Mouse (Mus musculus) CH12.LX (cell line): ENCODE measurements around the gene Nop16.

Experiments used
- CTCF ChIP-seq, 2 experiments: IDR thresholded peaks in 1 of 2; conservative IDR thresholded peaks in 1 of 2; 2 replicates each; pipeline ENCODE4 v1.5.1; 2011 to 2012; ENCODE audit warnings: low read depth in 2 of 2, low read length in 2 of 2, improper control_type of control experiment in 1 of 2, inconsistent platforms in 1 of 2, mild to moderate bottlenecking in 1 of 2, moderate library complexity in 1 of 2
- E2F4 ChIP-seq: IDR thresholded peaks from 2 replicates; pipeline ENCODE4 v1.6.1; 2011; ENCODE audit warnings: low read depth, low read length, improper control_type of control experiment; ENCODE audit not compliant: insufficient replicate concordance
- IRF4 ChIP-seq: IDR thresholded peaks from 2 replicates; pipeline ENCODE4 v1.6.1; 2014; ENCODE audit warnings: low read depth, mild to moderate bottlenecking, inconsistent platforms, low read length, improper control_type of control experiment
- NELFE ChIP-seq: IDR thresholded peaks from 2 replicates; pipeline ENCODE4 v1.6.1; 2011; ENCODE audit warnings: low read depth, low read length, improper control_type of control experiment
- POLR2A ChIP-seq: IDR thresholded peaks from 2 replicates; pipeline ENCODE4 v1.6.1; 2011; ENCODE audit warnings: low read depth, mild to moderate bottlenecking, improper control_type of control experiment, low read length
- RAD21 ChIP-seq: IDR thresholded peaks from 2 replicates; pipeline ENCODE4 v1.6.1; 2011; ENCODE audit warnings: low read depth, mild to moderate bottlenecking, low read length, improper control_type of control experiment, moderate library complexity

DNA sequence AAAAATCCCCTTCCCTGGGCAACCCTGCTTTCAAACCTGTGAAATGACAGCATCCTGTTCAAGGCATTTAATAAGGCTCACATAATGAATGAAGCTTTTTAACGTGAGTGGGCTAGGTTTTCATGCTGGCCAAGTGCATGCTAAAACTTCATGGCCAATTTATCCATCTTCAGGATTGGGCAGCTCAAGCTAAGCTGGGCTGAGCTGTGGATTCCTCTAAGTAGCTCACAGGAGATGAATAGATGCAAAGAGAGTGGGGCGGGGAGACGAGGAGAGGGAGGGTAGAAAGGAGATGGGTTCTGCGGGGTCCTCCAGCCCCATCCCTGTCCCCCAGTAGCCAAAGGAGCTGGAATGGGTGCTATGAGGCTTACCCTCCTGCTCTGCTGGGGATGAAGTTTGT is 14.3 kb upstream of the Nop16 start:
- TF ChIP-seq E2F4, result no peak
- TF ChIP-seq POLR2A, result no peak
- TF ChIP-seq CTCF (conservative IDR thresholded peaks at IDR 0.05 in 1 of 2, IDR thresholded peaks at IDR 0.05 in 1 of 2; ENCODE audit: low read depth in 2 of 2, low read length in 2 of 2), result no peak
- TF ChIP-seq NELFE, result no peak
- no peak for TF ChIP-seq RAD21
- TF ChIP-seq IRF4, result no peak
